ENCODE assay signal across 14 mouse cellular contexts in genomic region chr5:96948856-96949527, GRCm38 (mm10). TPM values are rescaled to one million over a fixed set of nuclear protein-coding genes. Genes with fewer than 3 reads are reported as not detected.
DNase-seq lines count a peak whose midpoint lies in the region; ATAC-seq and TF ChIP-seq lines count a peak whose summit lies in the region.
"Had no signal": no experiment of that assay in that cellular context is flagged by ENCODE, and none has a peak within 500 bp of the region (broad histone marks: within the 10 kb centered on the region; RNA-seq: fewer than 3 reads in every experiment).

No protein-coding gene starts in this region.

- peaks cover 3% of the 10 kb centered on the region; the same call in 1 of the 2 replicates for H3K4me1 ChIP-seq in heart, embryonic 16.5 days (ENCODE audit: control insufficient read depth, insufficient read depth, low read length)
- H3K4me1 ChIP-seq in CH12.LX (ENCODE audit: control insufficient read depth in 1 of 2, insufficient read depth in 2 of 2): peaks cover 10 to 11% of the 10 kb centered on the region in 2 experiments
- peaks cover 48% of the 10 kb centered on the region for H3K4me1 ChIP-seq in liver, embryonic 16.5 days (ENCODE audit: control insufficient read depth, low read depth, low read length)
- peaks cover 3% of the 10 kb centered on the region for H3K4me1 ChIP-seq in forebrain, embryonic 16.5 days (replicated peaks; ENCODE audit: control insufficient read depth, insufficient read depth, low read length)
- H3K4me1 ChIP-seq: stomach, embryonic 15.5 days had no signal

- H3K4me2 ChIP-seq in heart, embryonic 16.5 days (ENCODE audit: low read depth, low read length): 0 out of 2 replicates have a peak overlapping the region, but pooled peaks have one; percentile 10
- 0 out of 2 replicates have a peak overlapping the region, but pooled peaks have one; percentile 44 for H3K4me2 ChIP-seq in CH12.LX (ENCODE audit: insufficient read depth, low read depth, poor library complexity, severe bottlenecking)
- H3K4me2 ChIP-seq in liver, embryonic 16.5 days (ENCODE audit: low read depth, low read length): no peak overlapping the region
- H3K4me2 ChIP-seq in forebrain, embryonic 16.5 days (ENCODE audit: low read length): no peak overlapping the region
- H3K4me2 ChIP-seq: neural tube, embryonic 15.5 days; stomach, embryonic 15.5 days had no signal

- H3K4me3 ChIP-seq in heart, embryonic 16.5 days (ENCODE audit: low read length): no peak overlapping the region
- no peak overlapping the region for H3K4me3 ChIP-seq in CH12.LX (replicated peaks in 1 of 3; ENCODE audit: low read depth in 2 of 3, low read length in 2 of 3, poor library complexity in 1 of 3)
- H3K4me3 ChIP-seq in liver, embryonic 16.5 days (ENCODE audit: low read depth, low read length): no peak overlapping the region
- no peak overlapping the region for H3K4me3 ChIP-seq in forebrain, embryonic 16.5 days (replicated peaks; ENCODE audit: low read length)
- H3K4me3 ChIP-seq: layer of hippocampus, adult 2 months; neural tube, embryonic 15.5 days; stomach, embryonic 15.5 days had no signal

- no peaks in the 10 kb centered on the region for H3K9me3 ChIP-seq in heart, embryonic 16.5 days (replicated peaks; ENCODE audit: control insufficient read depth, low read length)
- no peaks in the 10 kb centered on the region for H3K9me3 ChIP-seq in CH12.LX (replicated peaks; ENCODE audit: low read length)
- no peaks in the 10 kb centered on the region for H3K9me3 ChIP-seq in liver, embryonic 16.5 days (replicated peaks; ENCODE audit: control insufficient read depth, low read length)
- no peaks in the 10 kb centered on the region for H3K9me3 ChIP-seq in forebrain, embryonic 16.5 days (ENCODE audit: control insufficient read depth, low read length)
- H3K9me3 ChIP-seq: neural tube, embryonic 15.5 days; stomach, embryonic 15.5 days had no signal

- H3K36me3 ChIP-seq in heart, embryonic 16.5 days (ENCODE audit: control insufficient read depth, insufficient read depth): no peaks in the 10 kb centered on the region
- no peaks in the 10 kb centered on the region for H3K36me3 ChIP-seq in CH12.LX (replicated peaks in 1 of 2; ENCODE audit: control insufficient read depth in 1 of 2, insufficient read depth in 1 of 2, low read length in 1 of 2)
- H3K36me3 ChIP-seq in liver, embryonic 16.5 days (ENCODE audit: control insufficient read depth, insufficient read depth): no peaks in the 10 kb centered on the region
- H3K36me3 ChIP-seq in forebrain, embryonic 16.5 days (ENCODE audit: control insufficient read depth, insufficient read depth): no peaks in the 10 kb centered on the region
- H3K36me3 ChIP-seq: neural tube, embryonic 15.5 days; stomach, embryonic 15.5 days had no signal

- TF ChIP-seq RAD21 in CH12.LX (IDR thresholded peaks at IDR 0.05; ENCODE audit: low read depth, low read length): no peak

- ATAC-seq in heart, embryonic 16.5 days (replicated peaks; ENCODE audit: extremely low read depth, insufficient read depth, low FRiP score): no peak
- no peak for ATAC-seq in liver, embryonic 16.5 days (ENCODE audit: low read depth)
- ATAC-seq in forebrain, embryonic 16.5 days: no peak

- intact Hi-C loops in heart, postnatal 25 days (cut with DNase I): no loop called here
- intact Hi-C loops in gastrocnemius, postnatal 36 days (cut with DNase I): no loop called here

- peak overlapping the region; percentile 14; the same call in 1 of the 2 replicates for H3K27ac ChIP-seq in heart, embryonic 16.5 days (ENCODE audit: low read length)
- no peak overlapping the region for H3K27ac ChIP-seq in CH12.LX (ENCODE audit: insufficient read depth, low read depth)
- H3K27ac ChIP-seq in liver, embryonic 16.5 days (ENCODE audit: low read length): peak overlapping the region; percentile 5; the same call in 1 of the 2 replicates
- no peak overlapping the region for H3K27ac ChIP-seq in forebrain, embryonic 16.5 days (ENCODE audit: low read length)
- H3K27ac ChIP-seq: layer of hippocampus, adult 2 months; macrophage; neural tube, embryonic 15.5 days; stomach, embryonic 15.5 days had no signal

- TF ChIP-seq POLR2A in CH12.LX (IDR thresholded peaks at IDR 0.05; ENCODE audit: low read depth, low read length): no peak

- WGBS in heart, embryonic 16.5 days: 67% methylated on average over 13 of the region's 13 CpGs
- 58% methylated on average over 13 of the region's 13 CpGs for WGBS in liver, embryonic 16.5 days (ENCODE audit: insufficient replicate concordance)
- 92% methylated on average over 13 of the region's 13 CpGs for WGBS in forebrain, embryonic 16.5 days

- H3K79me2 ChIP-seq in CH12.LX (replicated peaks; ENCODE audit: control insufficient read depth, extremely low read depth, insufficient read depth, poor library complexity, severe bottlenecking): no peaks in the 10 kb centered on the region

- no peak overlapping the region for H3K9ac ChIP-seq in heart, embryonic 16.5 days (ENCODE audit: low read length)
- H3K9ac ChIP-seq in CH12.LX (ENCODE audit: insufficient read depth, low read depth): no peak overlapping the region
- H3K9ac ChIP-seq in liver, embryonic 16.5 days (ENCODE audit: low read depth, low read length): no peak overlapping the region
- no peak overlapping the region for H3K9ac ChIP-seq in forebrain, embryonic 16.5 days (replicated peaks; ENCODE audit: low read depth, low read length)
- H3K9ac ChIP-seq: neural tube, embryonic 15.5 days; stomach, embryonic 15.5 days had no signal

- TF ChIP-seq CTCF in CH12.LX (conservative IDR thresholded peaks at IDR 0.05 in 1 of 2, IDR thresholded peaks at IDR 0.05 in 1 of 2; ENCODE audit: low read depth in 2 of 2, low read length in 2 of 2): no peak

- dilution Hi-C loops in CH12.LX (cut with MboI; ENCODE audit: extremely low pct_ligation_motif_present, extremely low pct_unique_long_range_greater_than_20kb, low sequenced_read_pairs): no loop called here

- TF ChIP-seq EP300 in CH12.LX (IDR thresholded peaks at IDR 0.05; ENCODE audit: low read length): peak; percentile 61; the same call in 1 of the 2 replicates

- H3K27me3 ChIP-seq in heart, embryonic 16.5 days (ENCODE audit: control insufficient read depth, insufficient read depth, low read length): no peaks in the 10 kb centered on the region
- H3K27me3 ChIP-seq in CH12.LX (replicated peaks): no peaks in the 10 kb centered on the region
- H3K27me3 ChIP-seq in liver, embryonic 16.5 days (ENCODE audit: control insufficient read depth, insufficient read depth, low read depth, low read length): no peaks in the 10 kb centered on the region
- H3K27me3 ChIP-seq in forebrain, embryonic 16.5 days (replicated peaks; ENCODE audit: control insufficient read depth, insufficient read depth, low read length): no peaks in the 10 kb centered on the region
- H3K27me3 ChIP-seq: neural tube, embryonic 15.5 days; stomach, embryonic 15.5 days had no signal

- no peak for DNase-seq in heart, postnatal 25 days (ENCODE audit: low spot score)
- peak; percentile 51 to 54 for DNase-seq in B cell, adult 2 months
- peak; percentile 27 for DNase-seq in CH12.LX (ENCODE audit: extremely low read depth)
- no peak for DNase-seq in gastrocnemius, postnatal 36 days
- DNase-seq in left cerebral cortex, adult 18-20 months (ENCODE audit: low spot score in 2 of 2): no peak
- DNase-seq: adrenal gland, postnatal 10 days; cerebellum, adult 9-11 months had no signal

- in situ Hi-C loops in CH12.LX (cut with MboI; ENCODE audit: low pct_ligation_motif_present, low pct_unique_long_range_greater_than_20kb, low sequenced_read_pairs): no loop called here

TF ChIP-seq in CH12.LX, 34 proteins besides CTCF, POLR2A, EP300 and RAD21:
- TF ChIP-seq SIN3A (IDR thresholded peaks at IDR 0.05; ENCODE audit: low read length) (0 out of 2 replicates have a peak, but pooled peaks have one; percentile 55), ETS1 (conservative IDR thresholded peaks at IDR 0.05; ENCODE audit: low read depth, low read length) (no peak), CHD1 (IDR thresholded peaks at IDR 0.05; ENCODE audit: low read depth, low read length) (no peak), BHLHE40 (IDR thresholded peaks at IDR 0.05; ENCODE audit: low read depth, low read length) (peak; percentile 45; the same call in 1 of the 2 replicates), IRF4 (IDR thresholded peaks at IDR 0.05; ENCODE audit: low read depth, low read length) (peak; percentile 64; the same call in 1 of the 2 replicates), JUND (conservative IDR thresholded peaks at IDR 0.05; ENCODE audit: low read depth, low read length) (peak; percentile 66; the same call in 1 of the 2 replicates), ELF1 (IDR thresholded peaks at IDR 0.05; ENCODE audit: low read depth, low read length) (no peak)

RNA-seq across cellular contexts. Expression of gene Bmp2k, which starts 48.5 kb away (rescaled TPM):
- 6.6 and 7.4 TPM in 2 replicates for polyA plus RNA-seq in heart, embryonic 16.5 days (2015; fragmentation: Nextera tagmentation; extraction: Ambion mirVana)
- total RNA-seq in heart, postnatal 25 days (2021): 10 to 100 TPM in 1 of 2 experiments, 1 to 10 TPM in 1; 8.4 to 10.4 TPM
- total RNA-seq in CH12.LX (2012; rRNA removed): 8.9 and 9.7 TPM in 2 replicates
- 9.1 and 9.6 TPM in 2 replicates for total RNA-seq in CH12.LX (2014; rRNA removed)
- 7.5 and 7.9 TPM in 2 replicates for polyA plus RNA-seq in CH12.LX (2012; ENCODE audit: insufficient read length, low read depth)
- polyA plus RNA-seq in liver, embryonic 16.5 days (2015; fragmentation: Nextera tagmentation; extraction: Ambion mirVana): 25.9 and 26.5 TPM in 2 replicates
- 1 to 10 TPM; 8.5 to 9.9 TPM for total RNA-seq in gastrocnemius, postnatal 36 days (2021)
- total RNA-seq in left cerebral cortex, adult 18-20 months (2021): 10 to 100 TPM; 10.8 to 11.6 TPM
- polyA plus RNA-seq in forebrain, embryonic 16.5 days (2015; fragmentation: Nextera tagmentation; extraction: Ambion mirVana): 7.2 and 8.3 TPM in 2 replicates

Comparison
In these comparisons a context has a peak if more than half of its experiments do, and no peak if none do; other contexts are left out.
1. H3K27ac ChIP-seq: peak in heart, embryonic 16.5 days (single experiment) and liver, embryonic 16.5 days (single experiment); none in CH12.LX (single experiment) and forebrain, embryonic 16.5 days (single experiment).
2. H3K4me2 ChIP-seq: peak in heart, embryonic 16.5 days (single experiment) and CH12.LX (single experiment); none in liver, embryonic 16.5 days (single experiment) and forebrain, embryonic 16.5 days (single experiment).
3. DNase-seq: peak in B cell, adult 2 months (2 of 2) and CH12.LX (single experiment); none in heart, postnatal 25 days (single experiment), gastrocnemius, postnatal 36 days (0 of 2) and left cerebral cortex, adult 18-20 months (0 of 2).